ENCODE assay signal across 8 mouse cellular contexts in the genomic region with DNA sequence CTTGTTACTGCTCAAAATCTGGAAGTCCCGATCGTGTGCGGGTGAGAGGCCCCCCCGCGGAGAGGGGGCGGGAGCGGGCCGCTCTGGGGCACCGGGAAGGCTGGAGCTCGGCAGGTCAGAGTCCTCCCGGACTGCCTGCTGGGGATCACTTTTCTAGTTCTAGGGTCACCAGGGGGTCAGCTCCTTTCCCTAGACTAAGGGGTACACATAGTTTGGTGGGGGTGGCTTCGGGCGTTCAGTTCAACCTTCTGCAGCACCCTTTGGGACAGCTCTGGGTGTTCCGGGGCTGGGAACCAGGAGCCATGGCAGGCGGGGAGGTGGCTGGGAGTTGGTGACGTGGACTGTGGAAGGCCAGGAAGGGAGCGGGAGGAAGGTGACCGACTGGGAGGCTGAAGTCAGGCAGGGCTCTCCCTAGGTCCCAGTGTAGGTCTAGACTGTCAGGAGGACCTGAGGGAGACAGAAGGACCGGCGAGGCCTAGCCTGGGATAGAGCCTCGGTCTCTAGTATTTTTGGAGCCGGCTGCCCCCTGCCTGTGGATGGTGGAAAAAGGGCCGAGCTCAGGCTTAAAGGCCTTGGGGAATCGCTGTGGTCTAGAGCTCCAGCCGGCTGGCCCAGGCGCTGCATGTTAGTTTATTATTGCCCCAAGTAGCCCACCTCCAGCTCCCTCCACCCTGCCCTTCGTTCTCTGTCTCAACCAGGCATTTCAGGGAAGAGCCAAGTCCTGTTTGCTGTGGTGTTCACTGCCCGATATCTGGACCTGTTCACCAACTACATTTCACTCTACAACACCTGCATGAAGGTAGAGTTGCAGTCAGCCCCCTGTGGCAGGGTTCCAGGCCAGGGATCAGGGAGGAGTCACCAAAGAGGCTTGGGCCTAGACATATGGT. TPM values are rescaled to one million over a fixed set of nuclear protein-coding genes. Genes with fewer than 3 reads are reported as not detected.
DNase-seq lines count a peak whose midpoint lies in the region; ATAC-seq and TF ChIP-seq lines count a peak whose summit lies in the region.

No protein-coding gene starts in this region.

- peak overlapping the region; percentile 57 for H3K4me3 ChIP-seq in cortical plate, adult 2 months (ENCODE audit: insufficient read depth, low read length)
- peak overlapping the region; percentile 80 for H3K4me3 ChIP-seq in intestine, embryonic 15.5 days (replicated peaks)
- peak overlapping the region; percentile 78 for H3K4me3 ChIP-seq in liver, adult 2 months (ENCODE audit: insufficient read depth, low read depth, low read length)
- H3K4me3 ChIP-seq in midbrain, postnatal 0 days (ENCODE audit: low read depth, low read length): peak overlapping the region; percentile 78

- H3K4me2 ChIP-seq in intestine, embryonic 15.5 days (replicated peaks): peak overlapping the region; percentile 64
- H3K4me2 ChIP-seq in midbrain, postnatal 0 days (ENCODE audit: low read depth, low read length, poor library complexity, severe bottlenecking): peak overlapping the region; percentile 77

- no peak for TF ChIP-seq POLR2A in cortical plate, adult 2 months (IDR thresholded peaks at IDR 0.05; ENCODE audit: extremely low read depth, insufficient read depth, low read length)
- TF ChIP-seq POLR2A in liver, adult 2 months (IDR thresholded peaks at IDR 0.05; ENCODE audit: extremely low read depth, insufficient read depth, low read length): 0 out of 2 replicates have a peak, but pooled peaks have one; percentile 38

- peak overlapping the region; percentile 96 for H3K9ac ChIP-seq in intestine, embryonic 15.5 days
- peak overlapping the region; percentile 87 for H3K9ac ChIP-seq in liver, adult 2 months (ENCODE audit: low read depth, low read length)
- peak overlapping the region; percentile 93 for H3K9ac ChIP-seq in midbrain, postnatal 0 days (replicated peaks; ENCODE audit: low read length, poor library complexity, severe bottlenecking)

- peaks cover 20% of the 10 kb centered on the region; the same call in 1 of the 2 replicates for H3K79me2 ChIP-seq in liver, adult 2 months (ENCODE audit: control insufficient read depth, insufficient read depth, low read length)

- peaks cover 21% of the 10 kb centered on the region for H3K36me3 ChIP-seq in intestine, embryonic 15.5 days
- peaks cover 22% of the 10 kb centered on the region for H3K36me3 ChIP-seq in liver, adult 2 months (ENCODE audit: control insufficient read depth, insufficient read depth, low read length)
- H3K36me3 ChIP-seq in midbrain, postnatal 0 days (ENCODE audit: insufficient read depth, low read length): peaks cover 24% of the 10 kb centered on the region

- DNase-seq in urinary bladder, adult 18-20 months (ENCODE audit: low spot score in 2 of 2): peak; percentile 50 to 77
- DNase-seq in urinary bladder, postnatal 4 days (ENCODE audit: low spot score in 2 of 2): no peak
- DNase-seq in gastrocnemius, postnatal 36 days: peak; percentile 55 to 68
- peak; percentile 71 for DNase-seq in liver, adult 2 months (ENCODE audit: extremely low read depth, low read depth, low spot score)
- peak; percentile 70 for DNase-seq in midbrain, postnatal 0 days (ENCODE audit: low spot score)
- DNase-seq in spleen, postnatal 36 days (ENCODE audit: low spot score in 2 of 2): peak; percentile 33 to 48

- ATAC-seq in intestine, embryonic 15.5 days: peak; percentile 59
- ATAC-seq in midbrain, postnatal 0 days (ENCODE audit: low FRiP score): peak; percentile 21; the same call in 1 of the 2 replicates

- H3K9me3 ChIP-seq in intestine, embryonic 15.5 days: no peaks in the 10 kb centered on the region
- no peaks in the 10 kb centered on the region for H3K9me3 ChIP-seq in midbrain, postnatal 0 days (ENCODE audit: low read length)

- peak overlapping the region; percentile 37 for H3K27ac ChIP-seq in cortical plate, adult 2 months (ENCODE audit: insufficient read depth, low read length)
- H3K27ac ChIP-seq in intestine, embryonic 15.5 days: peak overlapping the region; percentile 93
- H3K27ac ChIP-seq in liver, adult 2 months (replicated peaks; ENCODE audit: insufficient read depth, low read depth, low read length): peak overlapping the region; percentile 86
- peak overlapping the region; percentile 85 for H3K27ac ChIP-seq in midbrain, postnatal 0 days (ENCODE audit: low read depth, low read length)

- peaks cover 5% of the 10 kb centered on the region; the same call in 1 of the 2 replicates for H3K4me1 ChIP-seq in cortical plate, adult 2 months (ENCODE audit: control insufficient read depth, insufficient read depth, low read length)
- peaks cover 38% of the 10 kb centered on the region for H3K4me1 ChIP-seq in intestine, embryonic 15.5 days (replicated peaks)
- peaks cover 7% of the 10 kb centered on the region for H3K4me1 ChIP-seq in liver, adult 2 months (ENCODE audit: control insufficient read depth, insufficient read depth, low read length)
- peaks cover 10% of the 10 kb centered on the region; the same call in 1 of the 2 replicates for H3K4me1 ChIP-seq in midbrain, postnatal 0 days (ENCODE audit: insufficient read depth, low read length)

- intact Hi-C loops in gastrocnemius, postnatal 36 days (cut with DNase I): loop anchor here (2.0 to 5.0 kb wide), 2 partner anchors 61 to 134 kb away; no protein-coding TSS in a partner anchor

- TF ChIP-seq CTCF in cortical plate, adult 2 months (IDR thresholded peaks at IDR 0.05; ENCODE audit: extremely low read depth, insufficient read depth, low read length): no peak
- peak; percentile 30 for TF ChIP-seq CTCF in liver, adult 2 months (IDR thresholded peaks at IDR 0.05; ENCODE audit: low read depth, low read length)
- peak; percentile 54 for TF ChIP-seq CTCF in midbrain, postnatal 0 days (IDR thresholded peaks at IDR 0.05)

- 2% methylated on average over 28 of the region's 28 CpGs for WGBS in intestine, embryonic 15.5 days
- WGBS in liver, adult 2 months: under 1% methylated on average over 27 of the region's 28 CpGs
- 3% methylated on average over 28 of the region's 28 CpGs for WGBS in midbrain, postnatal 0 days

- peaks cover 25% of the 10 kb centered on the region for H3K27me3 ChIP-seq in intestine, embryonic 15.5 days (replicated peaks)
- peaks cover 11% of the 10 kb centered on the region for H3K27me3 ChIP-seq in liver, adult 2 months (ENCODE audit: control insufficient read depth, insufficient read depth, low read length)
- no peaks in the 10 kb centered on the region for H3K27me3 ChIP-seq in midbrain, postnatal 0 days (ENCODE audit: insufficient read depth, low read length)

RNA-seq across cellular contexts. Expression of gene Kdelr1, which starts 0.7 kb away (rescaled TPM):
- polyA plus RNA-seq in cortical plate, adult 2 months (2012; rRNA removed): 106 and 107 TPM in 2 replicates
- 10 to 100 TPM; 52.8 to 56.7 TPM for total RNA-seq in gastrocnemius, postnatal 36 days (2021)
- 70.8 and 74.5 TPM in 2 replicates for polyA plus RNA-seq in intestine, embryonic 15.5 days (2015; fragmentation: Nextera tagmentation; extraction: Ambion mirVana)
- total RNA-seq in liver, adult 2 months (2014; rRNA removed): 68.9 and 85.4 TPM in 2 replicates
- 253 and 258 TPM in 2 replicates for polyA plus RNA-seq in liver, adult 2 months (2012; rRNA removed)
- total RNA-seq in midbrain, postnatal 0 days (2014; rRNA removed): 170 and 207 TPM in 2 replicates
- 52.0 and 54.8 TPM in 2 replicates for polyA plus RNA-seq in midbrain, postnatal 0 days (2015; fragmentation: Nextera tagmentation; extraction: Ambion mirVana)

RNA-seq across cellular contexts. Expression of gene Grin2d, which starts 4.9 kb away (rescaled TPM):
- 9.0 and 10.0 TPM in 2 replicates for polyA plus RNA-seq in cortical plate, adult 2 months (2012; rRNA removed)
- under 1 TPM; 0.22 to 0.23 TPM for total RNA-seq in gastrocnemius, postnatal 36 days (2021)
- polyA plus RNA-seq in intestine, embryonic 15.5 days (2015; fragmentation: Nextera tagmentation; extraction: Ambion mirVana): 0.49 and 0.51 TPM in 2 replicates
- total RNA-seq in liver, adult 2 months (2014; rRNA removed): under 0.01 and 0.07 TPM in 2 replicates
- 0.19 and 0.20 TPM in 2 replicates for polyA plus RNA-seq in liver, adult 2 months (2012; rRNA removed)
- total RNA-seq in midbrain, postnatal 0 days (2014; rRNA removed): 51.6 and 51.7 TPM in 2 replicates
- polyA plus RNA-seq in midbrain, postnatal 0 days (2015; fragmentation: Nextera tagmentation; extraction: Ambion mirVana): 5.4 and 6.6 TPM in 2 replicates

RNA-seq across cellular contexts. Expression of gene Syngr4, which starts 23.2 kb away (rescaled TPM):
- polyA plus RNA-seq in cortical plate, adult 2 months (2012; rRNA removed): 0.31 TPM in 1 of 2 replicates, not detected in the other
- total RNA-seq in gastrocnemius, postnatal 36 days (2021): not detected
- 0.85 and 1.00 TPM in 2 replicates for polyA plus RNA-seq in intestine, embryonic 15.5 days (2015; fragmentation: Nextera tagmentation; extraction: Ambion mirVana)
- not detected in 2 replicates for total RNA-seq in liver, adult 2 months (2014; rRNA removed)
- polyA plus RNA-seq in liver, adult 2 months (2012; rRNA removed): 0.12 TPM in 1 of 2 replicates, not detected in the other
- total RNA-seq in midbrain, postnatal 0 days (2014; rRNA removed): 0.38 TPM in 1 of 2 replicates, not detected in the other
- polyA plus RNA-seq in midbrain, postnatal 0 days (2015; fragmentation: Nextera tagmentation; extraction: Ambion mirVana): 0.25 and 0.30 TPM in 2 replicates

RNA-seq across cellular contexts. Expression of gene Tmem143, which starts 23.4 kb away (rescaled TPM):
- polyA plus RNA-seq in cortical plate, adult 2 months (2012; rRNA removed): 32.5 and 35.0 TPM in 2 replicates
- total RNA-seq in gastrocnemius, postnatal 36 days (2021): 10 to 100 TPM; 54.4 to 59.5 TPM
- polyA plus RNA-seq in intestine, embryonic 15.5 days (2015; fragmentation: Nextera tagmentation; extraction: Ambion mirVana): 5.8 and 7.0 TPM in 2 replicates
- 16.6 and 27.7 TPM in 2 replicates for total RNA-seq in liver, adult 2 months (2014; rRNA removed)
- 53.7 and 59.5 TPM in 2 replicates for polyA plus RNA-seq in liver, adult 2 months (2012; rRNA removed)
- 27.4 and 41.6 TPM in 2 replicates for total RNA-seq in midbrain, postnatal 0 days (2014; rRNA removed)
- polyA plus RNA-seq in midbrain, postnatal 0 days (2015; fragmentation: Nextera tagmentation; extraction: Ambion mirVana): 5.5 and 5.6 TPM in 2 replicates

RNA-seq across cellular contexts. Expression of gene Grwd1, which starts 42.6 kb away (rescaled TPM):
- polyA plus RNA-seq in cortical plate, adult 2 months (2012; rRNA removed): 15.7 and 17.5 TPM in 2 replicates
- 10 to 100 TPM; 11.8 to 14.5 TPM for total RNA-seq in gastrocnemius, postnatal 36 days (2021)
- polyA plus RNA-seq in intestine, embryonic 15.5 days (2015; fragmentation: Nextera tagmentation; extraction: Ambion mirVana): 67.1 and 71.3 TPM in 2 replicates
- total RNA-seq in liver, adult 2 months (2014; rRNA removed): 5.3 and 6.8 TPM in 2 replicates
- polyA plus RNA-seq in liver, adult 2 months (2012; rRNA removed): 7.5 and 11.0 TPM in 2 replicates
- 31.3 and 34.2 TPM in 2 replicates for total RNA-seq in midbrain, postnatal 0 days (2014; rRNA removed)
- 48.7 and 52.9 TPM in 2 replicates for polyA plus RNA-seq in midbrain, postnatal 0 days (2015; fragmentation: Nextera tagmentation; extraction: Ambion mirVana)

Comparison
In these comparisons a context has a peak if more than half of its experiments do, and no peak if none do; other contexts are left out.
1. DNase-seq: peak in urinary bladder, adult 18-20 months (2 of 2), gastrocnemius, postnatal 36 days (2 of 2), liver, adult 2 months (single experiment), midbrain, postnatal 0 days (single experiment) and spleen, postnatal 36 days (2 of 2); none in urinary bladder, postnatal 4 days (0 of 2).
2. H3K27ac ChIP-seq: peak in every context shown above with its lines; median percentile 93 in intestine, embryonic 15.5 days; 86 in liver, adult 2 months; 85 in midbrain, postnatal 0 days; 37 in cortical plate, adult 2 months.
3. Peak in every context shown above with its lines, with median percentiles within 50 percentile points of each other: H3K4me3 ChIP-seq and H3K9ac ChIP-seq.